Comparison of ENCODE assay signal across 8 mouse cellular contexts in the genomic region with DNA sequence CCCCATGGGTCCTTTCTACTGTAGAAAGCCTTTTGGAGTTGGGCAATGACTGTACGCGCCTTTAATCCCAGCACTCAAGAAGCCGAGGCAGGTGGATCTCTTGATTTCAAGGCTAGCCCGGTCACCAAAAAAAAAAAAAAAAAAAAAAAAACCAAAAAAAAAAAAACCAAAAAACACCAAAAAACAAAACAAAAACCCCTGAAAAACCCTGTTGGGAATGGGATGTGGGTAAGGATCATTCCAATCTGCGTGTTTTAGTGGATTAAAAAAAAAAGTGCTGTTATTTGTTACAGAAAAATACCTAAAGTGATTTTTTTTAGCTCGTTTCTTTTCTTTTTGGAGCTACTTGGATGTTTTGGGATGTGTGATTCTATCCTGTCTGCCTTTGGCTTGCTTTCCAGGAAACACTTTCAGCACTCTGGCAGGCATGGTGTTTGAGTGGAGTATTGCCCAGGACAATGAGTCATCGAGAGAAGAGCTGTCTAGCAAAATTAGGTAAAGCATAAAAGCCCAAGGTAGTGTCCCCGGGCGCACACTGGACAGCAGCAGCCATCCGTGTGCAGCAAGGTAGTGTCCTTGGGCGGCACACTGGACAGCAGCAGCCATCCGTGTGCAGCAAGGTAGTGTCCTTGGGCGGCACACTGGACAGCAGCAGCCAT. TPM values are rescaled to one million over a fixed set of nuclear protein-coding genes. Genes with fewer than 3 reads are reported as not detected.
A peak's percentile ranks its signal among the peaks of the same experiment; 100 is the strongest.
DNase-seq lines count a peak whose midpoint lies in the region; TF ChIP-seq lines count a peak whose summit lies in the region.

No protein-coding gene starts in this region.

- TF ChIP-seq CTCF in CH12.LX (conservative IDR thresholded peaks at IDR 0.05 in 1 of 2, IDR thresholded peaks at IDR 0.05 in 1 of 2; ENCODE audit: low read depth in 2 of 2, low read length in 2 of 2) = no peak

- no peak for TF ChIP-seq EP300 in CH12.LX (IDR thresholded peaks at IDR 0.05; ENCODE audit: low read length)

- no peaks in the 10 kb centered on the region for H3K36me3 ChIP-seq in CH12.LX (replicated peaks in 1 of 2; ENCODE audit: control insufficient read depth in 1 of 2, insufficient read depth in 1 of 2, low read length in 1 of 2)

- DNase-seq in adrenal gland, adult 2 months = peak; percentile 84
- DNase-seq in adrenal gland, adult 18-20 months (ENCODE audit: low spot score in 2 of 2) = no peak
- no peak for DNase-seq in CH12.LX (ENCODE audit: extremely low read depth)
- DNase-seq in frontal cortex, adult 2 months (ENCODE audit: extremely low spot score in 1 of 2, low spot score in 1 of 2) = peak; percentile 76 to 85
- DNase-seq in left cerebral cortex, adult 9 months (ENCODE audit: low spot score in 2 of 2) = peak; percentile 42 to 85
- DNase-seq in retina, postnatal 1 day = no peak
- no peak for DNase-seq in spleen, adult 12 weeks (ENCODE audit: low spot score)
- DNase-seq in kidney, postnatal 14 days = no peak

- H3K27ac ChIP-seq in CH12.LX (ENCODE audit: insufficient read depth, low read depth) = no peak overlapping the region

- H3K4me1 ChIP-seq in CH12.LX (ENCODE audit: control insufficient read depth in 1 of 2, insufficient read depth in 2 of 2) = peaks cover 3 to 19% of the 10 kb centered on the region in 2 experiments

- H3K27me3 ChIP-seq in CH12.LX (replicated peaks) = no peaks in the 10 kb centered on the region

- TF ChIP-seq RAD21 in CH12.LX (IDR thresholded peaks at IDR 0.05; ENCODE audit: low read depth, low read length) = no peak

- no peak overlapping the region for H3K4me3 ChIP-seq in CH12.LX (replicated peaks in 1 of 3; ENCODE audit: low read depth in 2 of 3, low read length in 2 of 3, poor library complexity in 1 of 3)

- H3K9me3 ChIP-seq in CH12.LX (replicated peaks; ENCODE audit: low read length) = no peaks in the 10 kb centered on the region

- no peak overlapping the region for H3K4me2 ChIP-seq in CH12.LX (ENCODE audit: insufficient read depth, low read depth, poor library complexity, severe bottlenecking)

- no peak overlapping the region for H3K9ac ChIP-seq in CH12.LX (ENCODE audit: insufficient read depth, low read depth)

- no peak for TF ChIP-seq POLR2A in CH12.LX (IDR thresholded peaks at IDR 0.05; ENCODE audit: low read depth, low read length)

- dilution Hi-C loops in CH12.LX (cut with MboI; ENCODE audit: extremely low pct_ligation_motif_present, extremely low pct_unique_long_range_greater_than_20kb, low sequenced_read_pairs) = no loop called here

- in situ Hi-C loops in CH12.LX (cut with MboI; ENCODE audit: low pct_ligation_motif_present, low pct_unique_long_range_greater_than_20kb, low sequenced_read_pairs) = no loop called here

- no peaks in the 10 kb centered on the region for H3K79me2 ChIP-seq in CH12.LX (replicated peaks; ENCODE audit: control insufficient read depth, extremely low read depth, insufficient read depth, poor library complexity, severe bottlenecking)

TF ChIP-seq in CH12.LX, 34 proteins besides CTCF, POLR2A, EP300 and RAD21:
- no peak for TF ChIP-seq CHD2 (IDR thresholded peaks at IDR 0.05; ENCODE audit: low read length)
- no peak for TF ChIP-seq SMC3 (IDR thresholded peaks at IDR 0.05; ENCODE audit: low read depth, low read length)
- no peak for TF ChIP-seq NELFE (IDR thresholded peaks at IDR 0.05; ENCODE audit: low read depth, low read length)
- TF ChIP-seq KAT2A (IDR thresholded peaks at IDR 0.05; ENCODE audit: insufficient replicate concordance, low read length) = no peak
- peak; percentile 70 for TF ChIP-seq ZNF384 (IDR thresholded peaks at IDR 0.05; ENCODE audit: low read depth, low read length)
- no peak for TF ChIP-seq CHD1 (IDR thresholded peaks at IDR 0.05; ENCODE audit: low read depth, low read length)
- TF ChIP-seq ZMIZ1 (IDR thresholded peaks at IDR 0.05; ENCODE audit: low read depth, low read length) = no peak

RNA-seq across cellular contexts. Expression of gene Nup210l, which starts 14.3 kb away (rescaled TPM):
- total RNA-seq in adrenal gland, adult 2 months (2021) = under 1 TPM; 0.63 to 0.66 TPM
- polyA plus RNA-seq in adrenal gland, adult 2 months (2012; rRNA removed) = 0.26 TPM in 2 replicates
- total RNA-seq in adrenal gland, adult 18-20 months (2021) = under 1 TPM; 0.48 to 0.53 TPM
- total RNA-seq in CH12.LX (2012; rRNA removed) (0.42 and 0.67 TPM in 2 replicates), CH12.LX (2014; rRNA removed) (0.43 and 0.63 TPM in 2 replicates)
- 0.47 and 0.61 TPM in 2 replicates for polyA plus RNA-seq in CH12.LX (2012; ENCODE audit: insufficient read length, low read depth)
- 0.40 and 0.42 TPM in 2 replicates for polyA plus RNA-seq in frontal cortex, adult 2 months (2012; rRNA removed)

RNA-seq across cellular contexts. Expression of gene Tpm3, which starts 45.8 kb away (rescaled TPM):
- total RNA-seq in adrenal gland, adult 2 months (2021) = 100 to 1,000 TPM; 198 to 209 TPM
- polyA plus RNA-seq in adrenal gland, adult 2 months (2012; rRNA removed) = 44.8 and 86.7 TPM in 2 replicates
- 100 to 1,000 TPM; 169 to 191 TPM for total RNA-seq in adrenal gland, adult 18-20 months (2021)
- total RNA-seq in CH12.LX (2012; rRNA removed) (309 and 364 TPM in 2 replicates), CH12.LX (2014; rRNA removed) (448 and 501 TPM in 2 replicates)
- polyA plus RNA-seq in CH12.LX (2012; ENCODE audit: insufficient read length, low read depth) = 810 and 952 TPM in 2 replicates
- 166 and 178 TPM in 2 replicates for polyA plus RNA-seq in frontal cortex, adult 2 months (2012; rRNA removed)

Comparison
In these comparisons a context has a peak if more than half of its experiments do, and no peak if none do; other contexts are left out.
1. DNase-seq: peak in adrenal gland, adult 2 months (single experiment), frontal cortex, adult 2 months (2 of 2) and left cerebral cortex, adult 9 months (2 of 2); none in adrenal gland, adult 18-20 months (0 of 2), CH12.LX (single experiment), retina, postnatal 1 day (single experiment), spleen, adult 12 weeks (single experiment) and kidney, postnatal 14 days (single experiment).